ENCODE assay signal across 9 mouse cellular contexts in the genomic region with DNA sequence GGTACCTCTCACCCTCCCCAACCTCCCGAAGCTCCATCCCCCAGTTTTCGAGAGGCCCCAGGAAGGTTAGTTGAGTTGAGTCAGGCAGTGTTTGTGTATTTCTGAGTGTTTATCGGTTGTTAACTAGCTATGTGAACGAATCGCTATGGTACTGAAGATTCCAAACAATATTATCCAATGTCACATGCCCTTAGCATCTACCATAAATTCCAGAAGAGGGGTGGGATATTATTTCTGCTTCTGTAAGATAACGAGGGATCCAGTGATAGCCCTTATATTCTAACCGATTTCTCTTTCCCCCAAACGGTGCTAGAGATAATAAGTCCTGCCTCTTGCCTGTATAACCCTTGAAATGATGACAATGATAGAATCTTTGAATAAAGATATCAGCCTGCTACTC. TPM values are rescaled to one million over a fixed set of nuclear protein-coding genes. Genes with fewer than 3 reads are reported as not detected.
DNase-seq lines count a peak whose midpoint lies in the region; ATAC-seq and TF ChIP-seq lines count a peak whose summit lies in the region.
"Had no signal": no experiment of that assay in that cellular context is flagged by ENCODE, and none has a peak within 500 bp of the region (broad histone marks: within the 10 kb centered on the region; RNA-seq: fewer than 3 reads in every experiment).

No protein-coding gene starts in this region.

- H3K27me3 ChIP-seq in intestine, postnatal 0 days (replicated peaks; ENCODE audit: control insufficient read depth, insufficient read depth, low read length): peaks cover 30% of the 10 kb centered on the region
- H3K27me3 ChIP-seq in neural tube, embryonic 14.5 days (ENCODE audit: control insufficient read depth, insufficient read depth, low read length): no peaks in the 10 kb centered on the region

- ATAC-seq in intestine, postnatal 0 days: no peak
- no peak for ATAC-seq in neural tube, embryonic 14.5 days (ENCODE audit: low read depth)
- no peak for ATAC-seq in erythroblast, adult 5-6 weeks (replicated peaks; ENCODE audit: low FRiP score, poor library complexity, severe bottlenecking)

- TF ChIP-seq CTCF in layer of hippocampus, adult 2 months (conservative IDR thresholded peaks at IDR 0.05): no peak
- TF ChIP-seq CTCF in embryonic fibroblast, embryonic 13.5 days (IDR thresholded peaks at IDR 0.05; ENCODE audit: borderline replicate concordance, insufficient read depth, low read length): no peak
- no peak for TF ChIP-seq CTCF in intestine, postnatal 0 days (IDR thresholded peaks at IDR 0.05; ENCODE audit: low read depth)

- peak overlapping the region; percentile 95 for H3K4me3 ChIP-seq in layer of hippocampus, adult 2 months
- 0 out of 2 replicates have a peak overlapping the region, but pooled peaks have one; percentile 47 for H3K4me3 ChIP-seq in embryonic fibroblast, embryonic 13.5 days (ENCODE audit: insufficient read depth, low read length)
- H3K4me3 ChIP-seq in intestine, postnatal 0 days (ENCODE audit: low read depth, low read length): 0 out of 2 replicates have a peak overlapping the region, but pooled peaks have one; percentile 53
- peak overlapping the region; percentile 68 for H3K4me3 ChIP-seq in neural tube, embryonic 14.5 days (ENCODE audit: low read depth, low read length)

- H3K9ac ChIP-seq in intestine, postnatal 0 days (ENCODE audit: low read depth, low read length): no peak overlapping the region
- peak overlapping the region; percentile 90 for H3K9ac ChIP-seq in neural tube, embryonic 14.5 days (replicated peaks; ENCODE audit: low read depth, low read length)

- H3K27ac ChIP-seq in layer of hippocampus, adult 2 months: peak overlapping the region; percentile 99
- H3K27ac ChIP-seq in embryonic fibroblast, embryonic 13.5 days (ENCODE audit: insufficient read depth, low read length): no peak overlapping the region
- H3K27ac ChIP-seq in intestine, postnatal 0 days (ENCODE audit: low read depth, low read length): no peak overlapping the region
- peak overlapping the region; percentile 98 for H3K27ac ChIP-seq in neural tube, embryonic 14.5 days (ENCODE audit: low read depth, low read length)

- WGBS in intestine, postnatal 0 days: 14% methylated on average over 8 of the region's 8 CpGs
- WGBS in neural tube, embryonic 14.5 days: 8% methylated on average over 8 of the region's 8 CpGs

- no peaks in the 10 kb centered on the region for H3K4me1 ChIP-seq in embryonic fibroblast, embryonic 13.5 days (ENCODE audit: control insufficient read depth, insufficient read depth, low read length)
- H3K4me1 ChIP-seq in intestine, postnatal 0 days (replicated peaks; ENCODE audit: control insufficient read depth, insufficient read depth, low read length): 0 out of 2 replicates have a peak, but pooled peaks cover 4% of the 10 kb centered on the region
- H3K4me1 ChIP-seq in neural tube, embryonic 14.5 days (ENCODE audit: control insufficient read depth, insufficient read depth, low read length): peaks cover 16% of the 10 kb centered on the region

- no peak for TF ChIP-seq POLR2A in embryonic fibroblast, embryonic 13.5 days (IDR thresholded peaks at IDR 0.05; ENCODE audit: low read depth, low read length)

- H3K36me3 ChIP-seq in intestine, postnatal 0 days (ENCODE audit: control insufficient read depth, insufficient read depth): no peaks in the 10 kb centered on the region
- no peaks in the 10 kb centered on the region for H3K36me3 ChIP-seq in neural tube, embryonic 14.5 days (ENCODE audit: control insufficient read depth, insufficient read depth, low read length)

- no peak for DNase-seq in layer of hippocampus, adult 2 months (ENCODE audit: low spot score in 2 of 2)
- DNase-seq in layer of hippocampus, adult 9-11 months: no peak
- no peak for DNase-seq in layer of hippocampus, adult 11-12 months (ENCODE audit: low spot score)
- DNase-seq in cerebellum, postnatal 25 days: no peak

- H3K4me2 ChIP-seq in intestine, postnatal 0 days (replicated peaks; ENCODE audit: low read depth): peak overlapping the region; percentile 82
- H3K4me2 ChIP-seq in neural tube, embryonic 14.5 days (ENCODE audit: low read depth, low read length): peak overlapping the region; percentile 60

- no peaks in the 10 kb centered on the region for H3K9me3 ChIP-seq in intestine, postnatal 0 days (ENCODE audit: control insufficient read depth)
- H3K9me3 ChIP-seq in neural tube, embryonic 14.5 days (ENCODE audit: control insufficient read depth, low read length): no peaks in the 10 kb centered on the region

RNA-seq across cellular contexts. Expression of a gene that starts 0.6 kb away (rescaled TPM):
- total RNA-seq in layer of hippocampus, adult 2 months (2021): 100 to 1,000 TPM; 306 to 310 TPM
- 0.47 and 0.74 TPM in 2 replicates for polyA plus RNA-seq in embryonic fibroblast, embryonic 13.5 days (2011; ENCODE audit: insufficient read length, low read depth, missing spikeins)
- polyA plus RNA-seq in intestine, postnatal 0 days (2015; fragmentation: Nextera tagmentation; extraction: Ambion mirVana): 0.78 and 0.89 TPM in 2 replicates
- polyA plus RNA-seq in neural tube, embryonic 14.5 days (2014; fragmentation: Nextera tagmentation; extraction: Ambion mirVana): 96.4 and 106 TPM in 2 replicates
- total RNA-seq in erythroblast, adult 5-6 weeks (2015; ENCODE audit: low replicate concordance): not detected in 2 replicates
- total RNA-seq in erythroblast, adult 5-6 weeks (2017; ENCODE audit: low replicate concordance): 0.34 TPM in 1 of 2 replicates, not detected in the other
- polyA plus RNA-seq: Patski had no signal

Comparison
In these comparisons a context has a peak if more than half of its experiments do, and no peak if none do; other contexts are left out.
1. H3K27ac ChIP-seq: peak in layer of hippocampus, adult 2 months (single experiment) and neural tube, embryonic 14.5 days (single experiment); none in embryonic fibroblast, embryonic 13.5 days (single experiment) and intestine, postnatal 0 days (single experiment).
2. RNA of a gene that starts 0.6 kb away (polyA plus RNA-seq): 96.4 to 106 TPM in neural tube, embryonic 14.5 days; 0.78 to 0.89 TPM in intestine, postnatal 0 days and 0.47 to 0.74 TPM in embryonic fibroblast, embryonic 13.5 days; every median in the first group is over 10 times any median in the second.
3. Peak in every context shown above with its lines, with median percentiles within 50 percentile points of each other: H3K4me3 ChIP-seq.